Mouse (Mus musculus): ENCODE measurements around the gene Rbfox3.

Gene Rbfox3

GRCm38 (mm10) chr11:118467441-118468035, 443.9 kb downstream of the Rbfox3 start:
- in situ Hi-C loops (cut with MboI; ENCODE audit: low pct_unique_long_range_greater_than_20kb in 1 of 2, low sequenced_read_pairs in 2 of 2, unreplicated experiment in 1 of 2): no loop called here

DNA sequence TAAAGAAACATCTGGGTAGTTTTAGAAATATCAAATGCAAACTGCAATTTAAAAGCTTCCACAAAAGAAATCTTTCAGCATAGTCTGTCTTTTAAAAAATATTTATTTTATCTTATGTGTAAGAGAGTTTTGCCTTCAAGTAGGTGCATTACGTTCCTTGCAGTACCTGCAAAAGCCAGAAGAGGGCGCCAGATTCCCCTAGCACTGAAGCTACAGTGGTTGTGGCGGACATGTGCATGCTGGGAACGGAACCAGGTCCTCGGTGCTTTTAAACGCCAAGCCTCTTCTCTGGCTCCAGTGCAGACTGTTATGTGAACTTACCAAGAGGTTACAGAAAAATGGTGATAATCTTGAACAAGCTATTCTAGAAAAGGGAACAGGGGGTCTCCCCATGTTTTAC, 451.1 kb downstream of the Rbfox3 start:
- in situ Hi-C loops (cut with MboI; ENCODE audit: low pct_unique_long_range_greater_than_20kb in 1 of 2, low sequenced_read_pairs in 2 of 2, unreplicated experiment in 1 of 2): no loop called here

- in situ Hi-C loops (cut with MboI; ENCODE audit: low pct_unique_long_range_greater_than_20kb in 1 of 2, low sequenced_read_pairs in 2 of 2, unreplicated experiment in 1 of 2): no loop called here
Observed at GRCm38 (mm10) chr11:118459536-118459935, 451.9 kb downstream of the Rbfox3 start.

GRCm38 (mm10) chr11:118459051-118459450, 452.3 kb downstream of the Rbfox3 start:
- in situ Hi-C loops (cut with MboI; ENCODE audit: low pct_unique_long_range_greater_than_20kb in 1 of 2, low sequenced_read_pairs in 2 of 2, unreplicated experiment in 1 of 2): no loop called here

- in situ Hi-C loops (cut with MboI; ENCODE audit: low pct_unique_long_range_greater_than_20kb in 1 of 2, low sequenced_read_pairs in 2 of 2, unreplicated experiment in 1 of 2): no loop called here
Observed at GRCm38 (mm10) chr11:118456937-118457336, 454.5 kb downstream of the Rbfox3 start.

GRCm38 (mm10) chr11:118455788-118456187, 455.6 kb downstream of the Rbfox3 start:
- in situ Hi-C loops (cut with MboI; ENCODE audit: low pct_unique_long_range_greater_than_20kb in 1 of 2, low sequenced_read_pairs in 2 of 2, unreplicated experiment in 1 of 2): no loop called here

DNA sequence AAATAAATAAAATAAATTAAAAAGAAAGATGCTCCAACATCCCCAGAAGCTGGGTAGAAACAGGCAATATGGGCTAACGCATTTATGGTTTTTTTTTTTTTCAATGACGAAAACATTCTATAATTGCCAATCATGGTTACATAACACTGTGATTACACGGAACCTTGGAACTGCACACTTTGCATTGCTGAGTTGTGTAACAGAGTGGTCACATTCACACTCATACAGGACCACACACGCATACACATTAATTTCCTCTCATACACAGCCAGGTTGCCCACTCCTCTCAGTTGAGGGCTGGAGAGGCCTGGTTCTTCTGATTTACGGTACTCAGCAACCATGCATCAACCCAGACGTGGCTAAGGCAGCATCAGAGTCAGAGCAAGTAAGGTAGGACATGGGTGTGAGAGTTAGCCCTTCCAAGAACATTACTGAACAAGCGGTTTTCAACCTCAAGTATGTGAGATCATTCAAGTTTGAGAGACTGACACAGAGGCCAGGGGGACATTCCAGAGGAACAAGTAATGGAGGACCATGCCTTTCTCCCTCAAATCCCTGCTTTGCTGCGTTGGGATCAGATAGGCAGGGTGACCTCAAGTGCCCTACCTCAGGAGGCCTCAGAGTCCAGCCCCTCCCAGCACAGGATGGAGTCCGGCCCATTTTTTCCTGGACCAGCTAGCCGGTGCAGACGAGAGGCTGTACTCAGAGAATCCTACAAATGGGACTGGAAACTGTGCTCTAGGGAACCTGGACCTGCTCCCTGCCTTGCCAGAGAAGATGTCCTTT, 457.3 kb downstream of the Rbfox3 start:
- in situ Hi-C loops (cut with MboI; ENCODE audit: low pct_unique_long_range_greater_than_20kb in 1 of 2, low sequenced_read_pairs in 2 of 2, unreplicated experiment in 1 of 2): no loop called here

DNA sequence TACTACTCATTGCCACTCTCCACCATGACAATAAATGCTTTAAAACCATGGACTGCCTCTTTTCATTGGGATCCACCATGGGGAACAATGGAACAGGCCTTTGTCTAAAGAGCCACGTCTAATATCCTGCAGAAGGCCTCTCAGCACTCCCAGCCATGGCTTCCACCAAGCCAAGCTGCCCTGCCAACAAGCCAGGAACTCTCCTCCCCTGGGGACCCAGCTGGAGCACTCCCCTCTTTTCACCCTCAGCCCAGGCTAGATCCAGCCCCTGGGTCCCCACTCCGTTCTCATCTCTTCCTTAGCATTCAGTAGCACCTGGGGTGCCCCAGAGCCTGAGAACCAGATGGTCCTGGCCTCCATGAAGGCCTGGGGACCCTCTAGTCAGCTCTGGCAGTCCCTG, 458.4 kb downstream of the Rbfox3 start:
- in situ Hi-C loops (cut with MboI; ENCODE audit: low pct_unique_long_range_greater_than_20kb in 1 of 2, low sequenced_read_pairs in 2 of 2, unreplicated experiment in 1 of 2): no loop called here

- in situ Hi-C loops (cut with MboI; ENCODE audit: low pct_unique_long_range_greater_than_20kb in 1 of 2, low sequenced_read_pairs in 2 of 2, unreplicated experiment in 1 of 2): no loop called here
Observed at GRCm38 (mm10) chr11:118451211-118451610, 460.2 kb downstream of the Rbfox3 start.

GRCm38 (mm10) chr11:118448385-118448784, 463.0 kb downstream of the Rbfox3 start:
- in situ Hi-C loops (cut with MboI; ENCODE audit: low pct_unique_long_range_greater_than_20kb in 1 of 2, low sequenced_read_pairs in 2 of 2, unreplicated experiment in 1 of 2): no loop called here

DNA sequence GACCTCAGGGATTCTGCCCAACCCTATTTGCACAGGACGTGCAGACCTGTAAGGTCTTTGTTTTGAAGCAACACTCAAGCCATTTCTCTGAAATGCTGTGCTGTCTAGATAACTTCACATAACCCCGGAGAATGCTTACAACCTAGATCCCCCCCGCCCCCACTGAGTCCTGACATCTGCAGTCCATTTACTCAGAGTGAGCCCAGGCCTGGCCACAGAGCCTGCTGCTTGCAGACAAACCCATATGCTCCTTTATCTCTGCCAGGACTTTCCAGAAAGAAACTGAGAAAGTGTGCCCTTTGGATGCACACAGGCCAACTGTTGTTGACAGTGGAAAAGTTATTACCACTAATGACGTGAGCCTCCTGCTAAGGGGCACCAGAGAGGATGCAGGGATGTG, 464.1 kb downstream of the Rbfox3 start:
- in situ Hi-C loops (cut with MboI; ENCODE audit: low pct_unique_long_range_greater_than_20kb in 1 of 2, low sequenced_read_pairs in 2 of 2, unreplicated experiment in 1 of 2): no loop called here

GRCm38 (mm10) chr11:118445843-118446242, 465.6 kb downstream of the Rbfox3 start:
- in situ Hi-C loops (cut with MboI; ENCODE audit: low pct_unique_long_range_greater_than_20kb in 1 of 2, low sequenced_read_pairs in 2 of 2, unreplicated experiment in 1 of 2): no loop called here

- in situ Hi-C loops (cut with MboI; ENCODE audit: low pct_unique_long_range_greater_than_20kb in 1 of 2, low sequenced_read_pairs in 2 of 2, unreplicated experiment in 1 of 2): no loop called here
Observed at GRCm38 (mm10) chr11:118443201-118443970, 468.0 kb downstream of the Rbfox3 start.

GRCm38 (mm10) chr11:118442691-118443090, 468.7 kb downstream of the Rbfox3 start:
- in situ Hi-C loops (cut with MboI; ENCODE audit: low pct_unique_long_range_greater_than_20kb in 1 of 2, low sequenced_read_pairs in 2 of 2, unreplicated experiment in 1 of 2): no loop called here
